Comparison of ENCODE assay signal across 11 mouse cellular contexts in genomic region chr12:76264325-76264965, GRCm38 (mm10). TPM values are rescaled to one million over a fixed set of nuclear protein-coding genes. Genes with fewer than 3 reads are reported as not detected.
DNase-seq lines count a peak whose midpoint lies in the region; ATAC-seq lines count a peak whose summit lies in the region.
"Had no signal": no experiment of that assay in that cellular context is flagged by ENCODE, and none has a peak within 500 bp of the region (broad histone marks: within the 10 kb centered on the region; RNA-seq: fewer than 3 reads in every experiment).

No protein-coding gene starts in this region.

- no peak for ATAC-seq in liver, embryonic 15.5 days (ENCODE audit: insufficient read depth)
- ATAC-seq in liver, embryonic 12.5 days, result no peak
- ATAC-seq in cerebellum, adult (ENCODE audit: insufficient number of reproducible peaks, low FRiP score, low TSS enrichment), result 0 out of 2 replicates have a peak, but pooled peaks have one; percentile 39
- no peak for ATAC-seq in inflammation-experienced regulatory T-cells, adult 6 months

- H3K27me3 ChIP-seq in liver, embryonic 15.5 days, result no peaks in the 10 kb centered on the region
- no peaks in the 10 kb centered on the region for H3K27me3 ChIP-seq in liver, embryonic 12.5 days (replicated peaks)
- H3K27me3 ChIP-seq: limb, embryonic 15.5 days had no signal

- no peaks in the 10 kb centered on the region for H3K9me3 ChIP-seq in liver, embryonic 15.5 days (replicated peaks)
- H3K9me3 ChIP-seq in liver, embryonic 12.5 days (replicated peaks), result no peaks in the 10 kb centered on the region
- H3K9me3 ChIP-seq: limb, embryonic 15.5 days had no signal

- no peak overlapping the region for H3K9ac ChIP-seq in liver, embryonic 15.5 days
- no peak overlapping the region for H3K9ac ChIP-seq in liver, embryonic 12.5 days
- H3K9ac ChIP-seq: limb, embryonic 15.5 days had no signal

- peaks cover 8% of the 10 kb centered on the region for H3K36me3 ChIP-seq in liver, embryonic 15.5 days (replicated peaks)
- peaks cover 53% of the 10 kb centered on the region for H3K36me3 ChIP-seq in liver, embryonic 12.5 days

- H3K4me2 ChIP-seq in liver, embryonic 15.5 days, result peak overlapping the region; percentile 10; the same call in 1 of the 2 replicates
- H3K4me2 ChIP-seq in liver, embryonic 12.5 days, result no peak overlapping the region
- H3K4me2 ChIP-seq: limb, embryonic 15.5 days had no signal

- WGBS in liver, embryonic 15.5 days (ENCODE audit: insufficient replicate concordance), result 70% methylated on average over 9 of the region's 9 CpGs
- 72% methylated on average over 9 of the region's 9 CpGs for WGBS in liver, embryonic 12.5 days (ENCODE audit: insufficient replicate concordance)

- 0 out of 2 replicates have a peak overlapping the region, but pooled peaks have one; percentile 57 for H3K27ac ChIP-seq in liver, embryonic 15.5 days (replicated peaks)
- no peak overlapping the region for H3K27ac ChIP-seq in liver, embryonic 12.5 days
- H3K27ac ChIP-seq: limb, embryonic 15.5 days had no signal

- DNase-seq in gastrocnemius, adult 18-20 months (ENCODE audit: low spot score), result peak; percentile 36
- peak; percentile 28 for DNase-seq in lung, postnatal 14 days
- DNase-seq in adrenal gland, postnatal 10 days, result no peak
- no peak for DNase-seq in retina, postnatal 1 day

- no peak overlapping the region for H3K4me3 ChIP-seq in liver, embryonic 15.5 days (replicated peaks)
- H3K4me3 ChIP-seq in liver, embryonic 12.5 days, result no peak overlapping the region
- H3K4me3 ChIP-seq: limb, embryonic 15.5 days had no signal

- H3K4me1 ChIP-seq in liver, embryonic 15.5 days (replicated peaks), result peaks cover 39% of the 10 kb centered on the region
- H3K4me1 ChIP-seq in liver, embryonic 12.5 days, result peaks cover 49% of the 10 kb centered on the region

RNA-seq across cellular contexts. Expression of gene Mthfd1, which starts 9.3 kb away (rescaled TPM):
- polyA plus RNA-seq in liver, embryonic 15.5 days (2015; fragmentation: Nextera tagmentation; extraction: Ambion mirVana), result 94.7 and 101 TPM in 2 replicates
- polyA plus RNA-seq in liver, embryonic 12.5 days (2016; fragmentation: Nextera tagmentation; extraction: Ambion mirVana), result 135 and 142 TPM in 2 replicates
- 10 to 100 TPM; 31.3 to 35.1 TPM for total RNA-seq in gastrocnemius, adult 18-20 months (2021)
- total RNA-seq in adrenal gland, postnatal 10 days (2021), result 10 to 100 TPM; 51.5 to 52.5 TPM
- 10 to 100 TPM; 25.9 to 29.2 (median 29.0) TPM for polyA plus RNA-seq in inflammation-experienced regulatory T-cells, adult 6 months (2017; shearing (Covaris generic))

RNA-seq across cellular contexts. Expression of gene Tex21, which starts 17.9 kb away (rescaled TPM):
- 0.12 TPM in 1 of 2 replicates, not detected in the other for polyA plus RNA-seq in liver, embryonic 15.5 days (2015; fragmentation: Nextera tagmentation; extraction: Ambion mirVana)
- 0.25 TPM in 1 of 2 replicates, not detected in the other for polyA plus RNA-seq in liver, embryonic 12.5 days (2016; fragmentation: Nextera tagmentation; extraction: Ambion mirVana)
- total RNA-seq in gastrocnemius, adult 18-20 months (2021), result not detected
- total RNA-seq in adrenal gland, postnatal 10 days (2021), result not detected
- not detected for polyA plus RNA-seq in inflammation-experienced regulatory T-cells, adult 6 months (2017; shearing (Covaris generic))
- total RNA-seq: heart, postnatal 36 days had no signal
- polyA plus RNA-seq: embryonic facial prominence, embryonic 11.5 days; limb, embryonic 15.5 days had no signal

Comparison
In these comparisons a context has a peak if more than half of its experiments do, and no peak if none do; other contexts are left out.
1. DNase-seq: peak in gastrocnemius, adult 18-20 months (single experiment) and lung, postnatal 14 days (single experiment); none in adrenal gland, postnatal 10 days (single experiment) and retina, postnatal 1 day (single experiment).